9 mouse cellular contexts compared by ENCODE assay signal in the genomic region with DNA sequence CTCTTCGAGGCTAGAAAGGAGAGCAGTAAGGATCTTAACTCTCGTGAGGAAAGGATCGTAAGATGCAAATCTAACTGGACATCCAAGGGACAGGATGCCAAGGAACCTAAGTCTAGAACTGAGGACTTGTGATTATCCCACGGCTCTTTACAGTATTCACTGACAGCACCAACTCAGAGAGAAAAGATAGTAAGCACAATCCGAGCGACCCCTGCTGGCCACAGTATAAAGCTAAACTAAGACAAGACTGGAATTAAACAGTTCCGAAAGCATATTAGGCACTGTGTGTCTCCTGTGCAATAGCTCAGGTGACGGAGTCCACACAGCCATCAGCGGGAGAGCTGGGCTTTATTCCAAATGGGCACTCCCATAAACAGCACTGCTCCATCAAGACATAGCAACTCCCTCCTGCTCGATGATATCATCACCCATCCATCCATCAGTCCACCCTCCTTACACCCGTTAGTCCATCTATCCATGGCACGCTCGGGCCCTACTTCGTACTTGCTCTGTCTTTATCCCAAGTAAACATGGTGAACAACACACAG. TPM values are rescaled to one million over a fixed set of nuclear protein-coding genes. Genes with fewer than 3 reads are reported as not detected.
DNase-seq lines count a peak whose midpoint lies in the region; ATAC-seq lines count a peak whose summit lies in the region.
"Had no signal": no experiment of that assay in that cellular context is flagged by ENCODE, and none has a peak within 500 bp of the region (broad histone marks: within the 10 kb centered on the region; RNA-seq: fewer than 3 reads in every experiment).

No protein-coding gene starts in this region.

- 0 out of 2 replicates have a peak, but pooled peaks cover 4% of the 10 kb centered on the region for H3K4me1 ChIP-seq in intestine, embryonic 14.5 days (replicated peaks; ENCODE audit: control insufficient read depth, insufficient read depth, low read length)
- H3K4me1 ChIP-seq in intestine, embryonic 16.5 days (ENCODE audit: control insufficient read depth, insufficient read depth, low read length), result peaks cover 3% of the 10 kb centered on the region; the same call in 1 of the 2 replicates

- no peaks in the 10 kb centered on the region for H3K27me3 ChIP-seq in intestine, embryonic 14.5 days (replicated peaks; ENCODE audit: control insufficient read depth, insufficient read depth, low read length)
- no peaks in the 10 kb centered on the region for H3K27me3 ChIP-seq in intestine, embryonic 16.5 days (replicated peaks; ENCODE audit: control insufficient read depth, insufficient read depth, low read length)

- no peaks in the 10 kb centered on the region for H3K36me3 ChIP-seq in intestine, embryonic 14.5 days (ENCODE audit: control insufficient read depth, insufficient read depth, low read length)
- no peaks in the 10 kb centered on the region for H3K36me3 ChIP-seq in intestine, embryonic 16.5 days (ENCODE audit: control insufficient read depth, insufficient read depth, low read length)

- no peak overlapping the region for H3K9ac ChIP-seq in intestine, embryonic 14.5 days (ENCODE audit: low read length)
- no peak overlapping the region for H3K9ac ChIP-seq in intestine, embryonic 16.5 days (ENCODE audit: low read depth, low read length)

- no peak overlapping the region for H3K27ac ChIP-seq in intestine, embryonic 14.5 days (ENCODE audit: low read depth)
- no peak overlapping the region for H3K27ac ChIP-seq in intestine, embryonic 16.5 days (ENCODE audit: low read length)

- no peak overlapping the region for H3K4me3 ChIP-seq in intestine, embryonic 14.5 days (ENCODE audit: low read depth, low read length)
- H3K4me3 ChIP-seq in intestine, embryonic 16.5 days (ENCODE audit: low read length), result no peak overlapping the region
- H3K4me3 ChIP-seq: myocyte had no signal

- H3K9me3 ChIP-seq in intestine, embryonic 14.5 days (ENCODE audit: control insufficient read depth, low read length), result no peaks in the 10 kb centered on the region
- no peaks in the 10 kb centered on the region for H3K9me3 ChIP-seq in intestine, embryonic 16.5 days (ENCODE audit: control insufficient read depth, low read length)

- peak; percentile 88 for DNase-seq in intestine, embryonic 14.5 days (ENCODE audit: low spot score)
- peak; percentile 61 for DNase-seq in adrenal gland, adult 8-10 months
- peak; percentile 69 for DNase-seq in embryo, embryonic 11.5 days (ENCODE audit: low read depth, low spot score)
- DNase-seq in heart, postnatal 4 days, result peak; percentile 88
- DNase-seq in left cerebral cortex, adult 8-10 months (ENCODE audit: low spot score in 2 of 2), result peak; percentile 31 to 51
- DNase-seq in natural killer cell, adult 2 months (ENCODE audit: low spot score in 2 of 2), result peak; percentile 54 to 72
- peak; percentile 90 for DNase-seq in testis, postnatal 10 days (ENCODE audit: low spot score)

- H3K4me2 ChIP-seq in intestine, embryonic 14.5 days (ENCODE audit: low read length), result no peak overlapping the region
- no peak overlapping the region for H3K4me2 ChIP-seq in intestine, embryonic 16.5 days (ENCODE audit: low read depth, low read length)

- no peak for ATAC-seq in intestine, embryonic 14.5 days (replicated peaks; ENCODE audit: low FRiP score, low TSS enrichment, low read depth)
- ATAC-seq in intestine, embryonic 16.5 days, result no peak

- WGBS in intestine, embryonic 14.5 days, result 51% methylated on average over 14 of the region's 14 CpGs
- 48% methylated on average over 14 of the region's 14 CpGs for WGBS in intestine, embryonic 16.5 days

RNA-seq across cellular contexts. Expression of gene Spata5, which starts 5.2 kb away (rescaled TPM):
- 36.5 and 37.6 TPM in 2 replicates for polyA plus RNA-seq in intestine, embryonic 14.5 days (2014; fragmentation: Nextera tagmentation; extraction: Ambion mirVana)
- polyA plus RNA-seq in intestine, embryonic 16.5 days (2015; fragmentation: Nextera tagmentation; extraction: Ambion mirVana), result 22.1 and 26.2 TPM in 2 replicates
- 10 to 100 TPM; 35.1 to 47.3 (median 38.7) TPM for total RNA-seq in adrenal gland, adult 8-10 months (2022)
- total RNA-seq in heart, postnatal 4 days (2021), result 10 to 100 TPM; 25.4 to 28.9 TPM
- 10 to 100 TPM; 23.0 to 30.8 (median 28.4) TPM for total RNA-seq in left cerebral cortex, adult 8-10 months (2022)

RNA-seq across cellular contexts. Expression of gene Nudt6, which starts 5.5 kb away (rescaled TPM):
- polyA plus RNA-seq in intestine, embryonic 14.5 days (2014; fragmentation: Nextera tagmentation; extraction: Ambion mirVana), result 5.3 and 9.3 TPM in 2 replicates
- polyA plus RNA-seq in intestine, embryonic 16.5 days (2015; fragmentation: Nextera tagmentation; extraction: Ambion mirVana), result 10.1 and 11.2 TPM in 2 replicates
- total RNA-seq in adrenal gland, adult 8-10 months (2022), result 10 to 100 TPM; 16.4 to 21.7 (median 20.4) TPM
- total RNA-seq in heart, postnatal 4 days (2021), result 10 to 100 TPM; 15.0 to 15.1 TPM
- 1 to 10 TPM; 5.7 to 7.7 (median 6.7) TPM for total RNA-seq in left cerebral cortex, adult 8-10 months (2022)
